Mouse (Mus musculus) kidney, embryonic 15.5 days (tissue): ENCODE results near the gene Rnf185. TPM values are rescaled to one million over a fixed set of nuclear protein-coding genes. Genes with fewer than 3 reads are reported as not detected.
A peak's percentile ranks its signal among the peaks of the same experiment; 100 is the strongest.

Experiments
- ATAC-seq: fragments of 200-750 bp; cut with Nextera tagmentation; replicated peaks from 2 replicates; pipeline ENCODE4 v1.8.0; 2017; ENCODE audit warnings: moderate TSS enrichment; ENCODE audit not compliant: low FRiP score
- H3K27ac ChIP-seq: fragments of 300-500 bp; sonication (generic); 2 replicates; pipeline ENCODE4 v1.5.1; 2015; ENCODE audit warnings: mild to moderate bottlenecking, inconsistent platforms
- H3K27me3 ChIP-seq: fragments of 300-500 bp; sonication (generic); 2 replicates; pipeline ENCODE4 v1.6.1; 2015; ENCODE audit warnings: inconsistent platforms
- H3K36me3 ChIP-seq: fragments of 300-500 bp; sonication (generic); 2 replicates; pipeline ENCODE4 v1.6.1; 2015; ENCODE audit warnings: inconsistent platforms
- H3K4me1 ChIP-seq: fragments of 300-500 bp; sonication (generic); 2 replicates; pipeline ENCODE4 v1.6.1; 2015; ENCODE audit warnings: inconsistent platforms
- H3K4me2 ChIP-seq: fragments of 300-500 bp; sonication (generic); 2 replicates; pipeline ENCODE4 v1.6.1; 2015; ENCODE audit warnings: moderate library complexity, mild to moderate bottlenecking, inconsistent platforms
- H3K4me3 ChIP-seq: fragments of 300-500 bp; sonication (generic); replicated peaks from 2 replicates; pipeline ENCODE4 v1.5.1; 2015; ENCODE audit warnings: mild to moderate bottlenecking, inconsistent platforms
- H3K9ac ChIP-seq: fragments of 300-500 bp; sonication (generic); 2 replicates; pipeline ENCODE4 v1.6.1; 2015; ENCODE audit warnings: mild to moderate bottlenecking, inconsistent platforms
- H3K9me3 ChIP-seq: fragments of 300-500 bp; sonication (generic); replicated peaks from 2 replicates; pipeline ENCODE4 v1.6.1; 2016; ENCODE audit warnings: inconsistent platforms
- WGBS: fragments of 180-500 bp; shearing (Covaris S2); methylation state at CpG from one replicate; pipeline ENCODE4 v1.1.7; 2015; ENCODE audit warnings: mixed read lengths; 5-methylcytosine and 5-hydroxymethylcytosine counted together
- polyA plus RNA-seq: library from polyadenylated mRNA; unstranded; fragments of >200 nt; fragmentation: Nextera tagmentation; extraction: Ambion mirVana; gene quantifications from 2 replicates; pipeline ENCODE4 v1.2.1, GENCODE M21; 2015

Gene Rnf185
- polyA plus RNA-seq, 1 experiment from 2014 or later = 35.5 TPM

GRCm38 (mm10) chr11:3370928-3371598 is 81.1 kb downstream of the Rnf185 start:
- Histone ChIP-seq H3K9me3 (no peaks in the 10 kb centered on the region), H3K27me3 (no peaks in the 10 kb centered on the region), H3K4me1 (peaks cover 57% of the 10 kb centered on the region), H3K36me3 (no peaks in the 10 kb centered on the region), H3K4me2 (peak overlapping the region; percentile 92), H3K27ac (peak overlapping the region; percentile 70), H3K4me3 (peak overlapping the region; percentile 58), H3K9ac (peak overlapping the region; percentile 60)
- ATAC-seq = peak; percentile 93
- WGBS = 2% methylated on average over 27 of the region's 27 CpGs

GRCm38 (mm10) chr11:3370162-3370561 is 82.0 kb downstream of the Rnf185 start:
- Histone ChIP-seq H3K9me3 (no peaks in the 10 kb centered on the region), H3K36me3 (no peaks in the 10 kb centered on the region), H3K4me3 (no peak overlapping the region), H3K4me1 (peaks cover 57% of the 10 kb centered on the region), H3K27me3 (no peaks in the 10 kb centered on the region), H3K27ac (no peak overlapping the region), H3K4me2 (peak overlapping the region; percentile 92), H3K9ac (0 out of 2 replicates have a peak overlapping the region, but pooled peaks have one; percentile 60)
- 80% methylated on average over 2 of the region's 2 CpGs for WGBS
- no peak for ATAC-seq

GRCm38 (mm10) chr11:3369449-3369848 is 82.7 kb downstream of the Rnf185 start:
- no peak for ATAC-seq
- no peak overlapping the region for H3K27ac ChIP-seq

GRCm38 (mm10) chr11:3368983-3369382 is 83.2 kb downstream of the Rnf185 start:
- Histone ChIP-seq H3K9ac (no peak overlapping the region), H3K27me3 (no peaks in the 10 kb centered on the region), H3K9me3 (no peaks in the 10 kb centered on the region), H3K4me1 (peaks cover 45% of the 10 kb centered on the region), H3K4me3 (no peak overlapping the region), H3K36me3 (no peaks in the 10 kb centered on the region), H3K27ac (no peak overlapping the region), H3K4me2 (no peak overlapping the region)
- 45% methylated on average over 7 of the region's 7 CpGs for WGBS
- no peak for ATAC-seq

More at GRCm38 (mm10) chr11:3369449-3369848, 82.7 kb downstream of the Rnf185 start:
- no peaks in the 10 kb centered on the region for H3K9me3 ChIP-seq
- H3K27me3 ChIP-seq = no peaks in the 10 kb centered on the region
- no peak overlapping the region for H3K9ac ChIP-seq
- no peak overlapping the region for H3K4me2 ChIP-seq
- no peaks in the 10 kb centered on the region for H3K36me3 ChIP-seq
- H3K4me3 ChIP-seq = no peak overlapping the region
- peaks cover 50% of the 10 kb centered on the region for H3K4me1 ChIP-seq
- 72% methylated on average over 5 of the region's 5 CpGs for WGBS

- WGBS = 84% methylated on average over 7 of the region's 7 CpGs
- H3K36me3 ChIP-seq = peaks cover 14% of the 10 kb centered on the region
- no peak for ATAC-seq
Observed at GRCm38 (mm10) chr11:3366411-3366810, 85.8 kb downstream of the Rnf185 start.

More at GRCm38 (mm10) chr11:3366411-3366810, 85.8 kb downstream of the Rnf185 start:
- Histone ChIP-seq H3K9ac (0 out of 2 replicates have a peak overlapping the region, but pooled peaks have one; percentile 10), H3K9me3 (no peaks in the 10 kb centered on the region), H3K27me3 (no peaks in the 10 kb centered on the region), H3K27ac (no peak overlapping the region), H3K4me1 (peaks cover 30% of the 10 kb centered on the region), H3K4me2 (no peak overlapping the region), H3K4me3 (no peak overlapping the region)

Other genes starting within 250 kb of the Rnf185 start
- 51.3 and 55.3 TPM in 2 replicates for gene Eif4enif1, start 250.0 kb downstream of the Rnf185 start, polyA plus RNA-seq
- 223 and 224 TPM in 2 replicates for gene Drg1, start 185.9 kb downstream of the Rnf185 start, polyA plus RNA-seq
- 57.3 and 60.4 TPM in 2 replicates for gene Patz1, start 163.5 kb downstream of the Rnf185 start, polyA plus RNA-seq
- 11.4 and 13.2 TPM in 2 replicates for gene Pik3ip1, start 122.0 kb downstream of the Rnf185 start, polyA plus RNA-seq
- gene Limk2, start 43.2 kb downstream of the Rnf185 start, polyA plus RNA-seq = 40.5 and 46.0 TPM in 2 replicates
- gene Pla2g3, start 35.9 kb upstream of the Rnf185 start, polyA plus RNA-seq = 0.44 and 0.60 TPM in 2 replicates
- gene Inpp5j, start 52.5 kb upstream of the Rnf185 start, polyA plus RNA-seq = 1.4 and 2.0 TPM in 2 replicates
- gene Selenom, start 62.3 kb upstream of the Rnf185 start, polyA plus RNA-seq = 105 and 112 TPM in 2 replicates
- gene Smtn, start 88.2 kb upstream of the Rnf185 start, polyA plus RNA-seq = 89.1 and 110 TPM in 2 replicates
- 28.2 and 30.2 TPM in 2 replicates for gene Morc2a, start 196.8 kb upstream of the Rnf185 start, polyA plus RNA-seq